Mouse (Mus musculus) layer of hippocampus, adult 8-10 months (tissue): ENCODE results near the gene Frs2. TPM values are rescaled to one million over a fixed set of nuclear protein-coding genes. Genes with fewer than 3 reads are reported as not detected.
A peak's percentile ranks its signal among the peaks of the same experiment; 100 is the strongest.

Source experiments
- DNase-seq, 2 experiments: peaks; one replicate each; pipeline ENCODE4 v3.0.0; 2022; ENCODE audit warnings: low spot score in 2 of 2
- total RNA-seq, 4 experiments: library from RNA; stranded (reverse); gene quantifications; 2 replicates each; pipeline ENCODE4 v1.2.4; 2022

The Frs2 gene
- total RNA-seq, 4 experiments from 2014 or later = 35.8 to 44.1 (median 40.8) TPM

GRCm38 (mm10) chr10:117106244-117106643, 42.1 kb downstream of the Frs2 start:
- DNase-seq = no peak

- no peak for DNase-seq
These were observed 43.3 kb downstream of the Frs2 start for GRCm38 (mm10) chr10:117105015-117105414.

DNA sequence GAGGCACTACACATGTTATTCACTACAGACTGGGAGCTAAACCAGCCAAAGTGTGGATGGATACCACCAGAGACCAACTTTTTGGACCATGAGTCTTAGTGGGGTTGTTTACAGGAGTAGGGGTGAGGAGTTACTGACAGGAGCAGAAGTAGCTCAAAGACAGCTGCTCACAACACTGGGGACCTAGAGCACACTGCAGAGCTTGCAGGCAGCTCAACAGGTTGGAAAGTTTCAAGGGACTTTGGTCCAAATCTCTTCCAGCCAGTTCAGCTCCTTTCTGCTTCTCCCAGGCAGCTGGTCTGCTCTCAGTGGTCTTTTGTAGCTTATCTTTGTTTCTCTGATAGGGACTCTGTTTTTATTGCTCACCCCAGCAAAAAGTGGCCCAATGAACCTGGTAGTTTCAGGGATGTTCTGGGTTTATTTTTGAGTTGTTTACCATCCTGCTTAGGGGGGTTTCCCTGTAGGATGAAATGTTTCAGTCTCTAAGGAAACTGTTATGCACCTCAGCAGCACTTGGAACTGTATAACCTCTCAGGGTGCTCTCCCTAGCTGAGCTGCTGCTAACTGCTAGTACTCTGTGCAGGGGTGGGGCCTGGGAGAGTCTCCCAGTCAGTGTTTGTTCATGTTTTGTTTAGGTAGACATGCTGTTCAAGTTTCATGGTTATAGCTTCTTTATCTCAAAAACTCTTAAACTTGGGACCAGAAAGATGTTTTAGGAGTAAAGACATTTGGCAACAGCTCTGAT, 44.3 kb downstream of the Frs2 start:
- DNase-seq = no peak

- no peak for DNase-seq
These were observed 48.2 kb downstream of the Frs2 start for GRCm38 (mm10) chr10:117100175-117100574.

DNA sequence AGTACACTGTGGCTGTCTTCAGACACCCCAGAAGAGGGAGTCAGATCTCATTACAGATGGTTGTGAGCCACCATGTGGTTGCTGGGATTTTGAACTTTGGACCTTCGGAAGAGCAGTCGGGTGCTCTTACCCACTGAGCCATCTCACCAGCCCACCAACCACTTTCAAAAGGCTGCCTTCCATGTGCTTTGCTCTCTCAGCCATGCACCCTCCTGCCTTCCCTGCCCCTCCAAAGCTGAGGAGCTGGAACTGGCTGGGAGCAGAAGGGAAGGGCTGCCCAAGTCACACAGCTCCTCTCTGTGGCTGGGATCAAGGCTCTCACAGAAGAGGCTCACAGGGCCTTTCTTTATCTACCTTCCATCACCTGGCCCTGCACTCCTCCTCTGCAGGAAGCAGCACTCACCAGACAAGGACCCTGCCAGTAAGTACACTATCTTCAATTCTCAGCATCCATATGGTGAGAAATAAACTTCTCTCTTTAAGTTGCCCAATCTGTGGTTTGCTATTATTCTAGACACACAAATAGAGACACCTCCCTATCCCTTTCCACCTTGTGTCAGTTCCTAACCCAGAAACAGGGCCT, 51.1 kb downstream of the Frs2 start:
- no peak for DNase-seq

- no peak for DNase-seq
These were observed 52.2 kb downstream of the Frs2 start for GRCm38 (mm10) chr10:117096096-117096495.

GRCm38 (mm10) chr10:117094504-117095329, 53.6 kb downstream of the Frs2 start:
- DNase-seq = peak in 1 of 2 experiments; percentile 44

DNA sequence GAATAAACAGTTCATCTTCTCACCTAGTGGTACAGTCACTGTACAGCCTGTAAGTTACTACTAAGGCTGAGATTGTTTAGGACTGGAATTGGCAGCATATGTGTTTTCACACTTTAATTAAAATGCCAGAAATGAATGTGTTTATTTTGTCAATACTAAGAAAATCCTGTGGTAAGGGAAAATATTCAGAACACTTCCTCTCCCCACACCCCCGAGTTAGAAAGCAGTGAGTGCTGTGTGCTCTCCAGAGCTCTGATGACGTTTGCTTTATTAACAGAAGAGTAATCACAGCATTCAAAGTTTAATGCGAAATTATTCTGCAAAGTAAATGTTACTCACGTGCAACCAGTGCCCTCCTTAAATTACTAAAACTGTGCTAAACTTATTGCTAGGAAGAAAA, 58.7 kb downstream of the Frs2 start:
- no peak for DNase-seq

DNA sequence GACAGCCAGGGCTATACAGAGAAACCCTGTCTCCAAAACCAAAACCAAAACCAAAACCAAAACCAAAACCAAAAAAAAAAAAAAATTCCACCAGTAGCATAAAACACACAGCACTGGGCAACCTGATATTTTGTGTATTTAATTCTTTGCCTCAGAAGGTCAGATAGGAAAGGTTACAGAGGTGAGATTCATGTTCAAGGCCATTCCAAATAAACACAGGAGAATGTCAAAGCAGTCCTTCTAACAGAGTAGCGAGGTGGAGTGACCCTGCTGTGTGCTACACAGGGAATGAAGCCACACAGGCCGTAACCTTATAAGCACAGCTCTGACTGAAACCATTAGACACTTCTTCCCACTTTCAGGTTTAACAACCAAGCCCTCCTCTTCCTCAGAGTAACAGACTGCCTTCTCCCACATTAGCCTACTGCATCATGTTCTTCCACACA, 66.4 kb downstream of the Frs2 start:
- no peak for DNase-seq

GRCm38 (mm10) chr10:117081326-117081725, 67.0 kb downstream of the Frs2 start:
- DNase-seq = no peak

- no peak for DNase-seq
These were observed 70.0 kb downstream of the Frs2 start for GRCm38 (mm10) chr10:117078284-117078683.

GRCm38 (mm10) chr10:117073176-117073575, 75.2 kb downstream of the Frs2 start:
- DNase-seq = no peak

DNA sequence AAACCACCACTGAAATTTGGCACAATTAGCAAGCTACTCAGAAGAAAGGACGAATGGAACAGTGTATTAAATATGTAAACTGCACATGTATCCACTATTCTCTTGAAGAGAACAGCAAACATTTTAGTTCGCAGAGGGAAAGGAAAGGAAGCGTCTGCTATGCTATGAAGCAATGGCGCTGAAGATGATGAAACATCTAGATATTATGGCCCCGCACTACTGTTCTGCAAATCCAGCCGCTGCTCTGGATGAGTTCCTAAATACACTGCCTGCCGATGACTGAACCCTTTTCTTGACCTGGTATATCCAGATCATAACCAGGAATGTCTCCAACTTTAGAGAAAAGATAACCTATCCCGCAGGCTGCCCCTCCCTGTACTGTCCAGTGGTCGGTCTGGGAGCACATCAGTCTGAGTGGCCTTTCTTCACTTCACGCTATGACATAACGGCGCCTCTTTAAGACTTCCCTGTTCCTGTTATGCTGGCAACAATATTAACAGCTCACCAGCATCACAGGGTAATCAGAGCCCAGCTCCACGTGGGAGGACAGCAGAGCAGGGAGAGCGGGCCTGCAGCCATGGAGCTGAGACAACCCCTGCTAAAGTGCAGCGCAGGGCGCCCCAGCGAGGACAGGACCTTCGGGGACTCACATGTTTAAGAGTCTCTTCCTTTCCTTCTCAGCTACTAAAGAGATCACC, 76.0 kb downstream of the Frs2 start:
- DNase-seq = no peak

DNA sequence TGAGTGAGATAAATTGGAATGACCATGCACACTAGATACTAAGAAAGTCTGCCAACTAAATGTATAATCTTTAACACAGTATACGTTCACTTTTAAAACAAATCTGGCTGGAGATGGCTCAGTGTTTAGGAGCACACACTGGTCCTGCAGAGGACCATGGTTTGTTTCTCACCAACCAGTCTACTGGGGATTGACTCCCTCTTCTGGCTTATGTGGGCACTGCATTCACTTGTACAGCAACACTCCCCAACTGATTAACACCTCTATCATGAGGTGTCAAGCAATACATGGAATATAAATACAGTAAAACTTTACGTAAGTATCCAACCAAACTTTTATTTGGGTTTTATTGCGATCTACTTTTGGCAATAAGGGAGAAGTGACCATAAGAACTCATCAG, 79.2 kb downstream of the Frs2 start:
- DNase-seq = no peak

DNA sequence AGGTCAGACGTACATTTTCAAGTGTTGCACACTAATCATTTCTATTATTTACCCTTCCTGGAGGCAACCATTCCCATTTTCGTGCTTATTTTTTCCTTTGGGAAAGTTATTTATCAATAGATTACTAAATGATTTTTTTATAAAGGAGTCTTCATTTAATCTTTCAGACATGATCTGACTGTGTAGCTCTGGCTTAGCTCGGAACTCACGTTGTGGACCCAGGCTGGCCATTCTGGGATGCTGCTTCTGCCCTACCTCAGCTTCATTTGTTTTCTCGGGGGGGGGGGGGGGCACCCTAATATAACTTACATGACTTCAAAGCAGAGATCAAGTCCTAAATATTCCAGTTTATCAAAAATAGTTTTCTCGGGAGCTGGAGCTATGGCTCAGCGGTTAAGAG, 84.3 kb downstream of the Frs2 start:
- DNase-seq = no peak

- peak; percentile 80 to 85 for DNase-seq
These were observed 84.9 kb downstream of the Frs2 start, which contains the start of gene Cct2 for GRCm38 (mm10) chr10:117063254-117064021. Gene Cct2, minus strand, starts transcription at chr10:117063814.

- DNase-seq = no peak
These were observed 85.5 kb downstream of the Frs2 start for GRCm38 (mm10) chr10:117062894-117063253.

- DNase-seq = no peak
These were observed 92.7 kb downstream of the Frs2 start for GRCm38 (mm10) chr10:117055668-117056067.

GRCm38 (mm10) chr10:117049961-117050597, 98.3 kb downstream of the Frs2 start:
- no peak for DNase-seq

DNA sequence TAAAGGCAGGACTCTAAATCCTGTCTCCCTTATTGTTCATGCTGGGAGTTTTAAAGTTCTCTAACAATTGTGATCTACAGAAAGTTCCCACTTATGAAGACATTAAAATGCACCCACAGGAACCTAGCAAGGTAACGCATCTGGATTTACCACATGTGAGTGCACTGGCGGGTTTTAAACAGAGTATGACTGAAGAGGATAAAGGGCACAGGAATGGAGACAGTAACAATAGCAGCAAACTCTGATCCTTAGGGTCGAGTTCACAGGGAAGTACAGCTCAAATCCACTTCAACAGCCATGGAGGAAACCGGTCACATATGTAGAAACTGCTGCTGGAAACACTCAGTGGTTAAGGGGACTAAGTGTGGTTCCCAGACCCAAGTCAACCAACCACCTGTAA, 99.1 kb downstream of the Frs2 start:
- DNase-seq = no peak
